Mouse (Mus musculus): ENCODE data around the gene Etv5. TPM values are rescaled to one million over a fixed set of nuclear protein-coding genes. Genes with fewer than 3 reads are reported as not detected.
"Not testable (repeated sequence)": the region's sequence is repeated elsewhere in the genome, so short reads cannot be mapped to it uniquely, and the experiment has no call there.

Gene Etv5
- polyA plus RNA-seq, 1 experiment from 2014 or later, result 30.6 TPM

- H3K4me3 ChIP-seq (ENCODE audit: low read depth, low read length), result no peak overlapping the region
- ATAC-seq (replicated peaks; ENCODE audit: insufficient number of reproducible peaks, low FRiP score, low TSS enrichment, low read depth), result no peak
- no peak overlapping the region for H3K9ac ChIP-seq (replicated peaks; ENCODE audit: low read length)
- no peaks in the 10 kb centered on the region for H3K9me3 ChIP-seq (replicated peaks; ENCODE audit: control insufficient read depth, low read length)
- 66% methylated on average over 13 of the region's 13 CpGs for WGBS
- no peaks in the 10 kb centered on the region for H3K36me3 ChIP-seq (replicated peaks; ENCODE audit: control insufficient read depth, insufficient read depth, low read depth, low read length)
- peak; percentile 55 for DNase-seq (ENCODE audit: low spot score)
- no peak overlapping the region for H3K27ac ChIP-seq (replicated peaks; ENCODE audit: low read depth, low read length)
- H3K27me3 ChIP-seq (ENCODE audit: control insufficient read depth, insufficient read depth, low read length), result no peaks in the 10 kb centered on the region
- no peak overlapping the region for H3K4me2 ChIP-seq (ENCODE audit: low read depth, low read length)
- H3K4me1 ChIP-seq (ENCODE audit: control insufficient read depth, insufficient read depth, low read length), result no peaks in the 10 kb centered on the region
These were observed 50.2 kb downstream of the Etv5 start for GRCm38 (mm10) chr16:22389146-22389911.

- 91% methylated on average over 6 of the region's 6 CpGs for WGBS
- Histone ChIP-seq H3K4me3 (ENCODE audit: low read depth, low read length) (no peak overlapping the region), H3K27me3 (ENCODE audit: control insufficient read depth, insufficient read depth, low read length) (no peaks in the 10 kb centered on the region), H3K9me3 (replicated peaks; ENCODE audit: control insufficient read depth, low read length) (no peaks in the 10 kb centered on the region), H3K4me1 (ENCODE audit: control insufficient read depth, insufficient read depth, low read length) (no peaks in the 10 kb centered on the region), H3K36me3 (replicated peaks; ENCODE audit: control insufficient read depth, insufficient read depth, low read depth, low read length) (no peaks in the 10 kb centered on the region), H3K9ac (replicated peaks; ENCODE audit: low read length) (no peak overlapping the region), H3K27ac (replicated peaks; ENCODE audit: low read depth, low read length) (no peak overlapping the region; the same call in 1 of the 2 replicates), H3K4me2 (ENCODE audit: low read depth, low read length) (no peak overlapping the region)
- DNase-seq (ENCODE audit: low spot score) (no peak), ATAC-seq (replicated peaks; ENCODE audit: insufficient number of reproducible peaks, low FRiP score, low TSS enrichment, low read depth) (no peak)
These were observed 51.8 kb downstream of the Etv5 start for GRCm38 (mm10) chr16:22387731-22388130.

GRCm38 (mm10) chr16:22382018-22382417 lies 57.5 kb downstream of the Etv5 start:
- not testable (repeated sequence) for H3K27me3 ChIP-seq (ENCODE audit: control insufficient read depth, insufficient read depth, low read length); H3K9me3 ChIP-seq (replicated peaks; ENCODE audit: control insufficient read depth, low read length); H3K9ac ChIP-seq (replicated peaks; ENCODE audit: low read length); DNase-seq (ENCODE audit: low spot score); ATAC-seq (replicated peaks; ENCODE audit: insufficient number of reproducible peaks, low FRiP score, low TSS enrichment, low read depth); H3K4me1 ChIP-seq (ENCODE audit: control insufficient read depth, insufficient read depth, low read length); H3K36me3 ChIP-seq (replicated peaks; ENCODE audit: control insufficient read depth, insufficient read depth, low read depth, low read length); H3K27ac ChIP-seq (replicated peaks; ENCODE audit: low read depth, low read length); H3K4me2 ChIP-seq (ENCODE audit: low read depth, low read length); H3K4me3 ChIP-seq (ENCODE audit: low read depth, low read length)
- 88% methylated on average over 6 of the region's 7 CpGs for WGBS

- Histone ChIP-seq H3K4me2 (ENCODE audit: low read depth, low read length) (no peak overlapping the region), H3K27me3 (ENCODE audit: control insufficient read depth, insufficient read depth, low read length) (no peaks in the 10 kb centered on the region), H3K9ac (replicated peaks; ENCODE audit: low read length) (no peak overlapping the region), H3K36me3 (replicated peaks; ENCODE audit: control insufficient read depth, insufficient read depth, low read depth, low read length) (no peaks in the 10 kb centered on the region), H3K4me1 (ENCODE audit: control insufficient read depth, insufficient read depth, low read length) (no peaks in the 10 kb centered on the region), H3K9me3 (replicated peaks; ENCODE audit: control insufficient read depth, low read length) (no peaks in the 10 kb centered on the region), H3K4me3 (ENCODE audit: low read depth, low read length) (no peak overlapping the region), H3K27ac (replicated peaks; ENCODE audit: low read depth, low read length) (no peak overlapping the region)
- no peak for ATAC-seq (replicated peaks; ENCODE audit: insufficient number of reproducible peaks, low FRiP score, low TSS enrichment, low read depth)
- 84% methylated on average over 8 of the region's 8 CpGs for WGBS
- DNase-seq (ENCODE audit: low spot score), result no peak
These were observed 58.5 kb downstream of the Etv5 start for GRCm38 (mm10) chr16:22380981-22381380.

- H3K4me1 ChIP-seq (ENCODE audit: control insufficient read depth, insufficient read depth, low read length), result no peaks in the 10 kb centered on the region
- no peaks in the 10 kb centered on the region for H3K9me3 ChIP-seq (replicated peaks; ENCODE audit: control insufficient read depth, low read length)
- DNase-seq (ENCODE audit: low spot score) (no peak), ATAC-seq (replicated peaks; ENCODE audit: insufficient number of reproducible peaks, low FRiP score, low TSS enrichment, low read depth) (no peak)
- WGBS, result 65% methylated on average over 8 of the region's 8 CpGs
- no peaks in the 10 kb centered on the region for H3K27me3 ChIP-seq (ENCODE audit: control insufficient read depth, insufficient read depth, low read length)
- H3K27ac ChIP-seq (replicated peaks; ENCODE audit: low read depth, low read length), result no peak overlapping the region
- no peak overlapping the region for H3K4me3 ChIP-seq (ENCODE audit: low read depth, low read length)
- H3K4me2 ChIP-seq (ENCODE audit: low read depth, low read length), result no peak overlapping the region
- H3K36me3 ChIP-seq (replicated peaks; ENCODE audit: control insufficient read depth, insufficient read depth, low read depth, low read length), result no peaks in the 10 kb centered on the region
- H3K9ac ChIP-seq (replicated peaks; ENCODE audit: low read length), result no peak overlapping the region
These were observed 59.5 kb downstream of the Etv5 start for GRCm38 (mm10) chr16:22379986-22380385.

GRCm38 (mm10) chr16:22379342-22379741 lies 60.2 kb downstream of the Etv5 start:
- DNase-seq (ENCODE audit: low spot score) (no peak), ATAC-seq (replicated peaks; ENCODE audit: insufficient number of reproducible peaks, low FRiP score, low TSS enrichment, low read depth) (no peak)
- Histone ChIP-seq H3K9ac (replicated peaks; ENCODE audit: low read length) (no peak overlapping the region), H3K4me2 (ENCODE audit: low read depth, low read length) (no peak overlapping the region), H3K27ac (replicated peaks; ENCODE audit: low read depth, low read length) (no peak overlapping the region), H3K27me3 (ENCODE audit: control insufficient read depth, insufficient read depth, low read length) (no peaks in the 10 kb centered on the region), H3K4me1 (ENCODE audit: control insufficient read depth, insufficient read depth, low read length) (no peaks in the 10 kb centered on the region), H3K36me3 (replicated peaks; ENCODE audit: control insufficient read depth, insufficient read depth, low read depth, low read length) (no peaks in the 10 kb centered on the region), H3K9me3 (replicated peaks; ENCODE audit: control insufficient read depth, low read length) (no peaks in the 10 kb centered on the region), H3K4me3 (ENCODE audit: low read depth, low read length) (no peak overlapping the region)
- 93% methylated on average over 4 of the region's 4 CpGs for WGBS

- H3K9ac ChIP-seq (replicated peaks; ENCODE audit: low read length), result no peak overlapping the region
- no peak overlapping the region for H3K27ac ChIP-seq (replicated peaks; ENCODE audit: low read depth, low read length)
- H3K4me3 ChIP-seq (ENCODE audit: low read depth, low read length), result no peak overlapping the region
- H3K36me3 ChIP-seq (replicated peaks; ENCODE audit: control insufficient read depth, insufficient read depth, low read depth, low read length), result no peaks in the 10 kb centered on the region
- H3K9me3 ChIP-seq (replicated peaks; ENCODE audit: control insufficient read depth, low read length), result no peaks in the 10 kb centered on the region
- ATAC-seq (replicated peaks; ENCODE audit: insufficient number of reproducible peaks, low FRiP score, low TSS enrichment, low read depth), result no peak
- no peak overlapping the region for H3K4me2 ChIP-seq (ENCODE audit: low read depth, low read length)
- no peak for DNase-seq (ENCODE audit: low spot score)
- WGBS, result 51% methylated on average over 3 of the region's 3 CpGs
- no peaks in the 10 kb centered on the region for H3K4me1 ChIP-seq (ENCODE audit: control insufficient read depth, insufficient read depth, low read length)
- H3K27me3 ChIP-seq (ENCODE audit: control insufficient read depth, insufficient read depth, low read length), result no peaks in the 10 kb centered on the region
These were observed 61.8 kb downstream of the Etv5 start for GRCm38 (mm10) chr16:22377714-22378113.

GRCm38 (mm10) chr16:22374898-22375297 lies 64.6 kb downstream of the Etv5 start:
- H3K4me1 ChIP-seq (ENCODE audit: control insufficient read depth, insufficient read depth, low read length), result no peaks in the 10 kb centered on the region
- H3K27me3 ChIP-seq (ENCODE audit: control insufficient read depth, insufficient read depth, low read length), result no peaks in the 10 kb centered on the region
- DNase-seq (ENCODE audit: low spot score) (no peak), ATAC-seq (replicated peaks; ENCODE audit: insufficient number of reproducible peaks, low FRiP score, low TSS enrichment, low read depth) (no peak)
- H3K9me3 ChIP-seq (replicated peaks; ENCODE audit: control insufficient read depth, low read length), result no peaks in the 10 kb centered on the region
- no peak overlapping the region for H3K4me2 ChIP-seq (ENCODE audit: low read depth, low read length)
- no peak overlapping the region for H3K27ac ChIP-seq (replicated peaks; ENCODE audit: low read depth, low read length)
- no peaks in the 10 kb centered on the region for H3K36me3 ChIP-seq (replicated peaks; ENCODE audit: control insufficient read depth, insufficient read depth, low read depth, low read length)
- H3K9ac ChIP-seq (replicated peaks; ENCODE audit: low read length), result no peak overlapping the region
- WGBS, result 82% methylated on average over 2 of the region's 2 CpGs
- no peak overlapping the region for H3K4me3 ChIP-seq (ENCODE audit: low read depth, low read length)

All from embryonic facial prominence, embryonic 11.5 days (tissue).